Mouse (Mus musculus): ENCODE results near the gene Popdc3.

GRCm38 (mm10) chr10:45229954-45230353 is 52.1 kb downstream of the Popdc3 start:
- no peak for TF ChIP-seq CTCF (IDR thresholded peaks at IDR 0.05; ENCODE audit: control insufficient read depth, insufficient read depth, insufficient replicate concordance, low read depth, low read length)
- TF ChIP-seq POLR2A (IDR thresholded peaks at IDR 0.05; ENCODE audit: control insufficient read depth, low read depth, low read length): no peak
